Mouse (Mus musculus) urinary bladder, postnatal 14 days (tissue): ENCODE measurements around the gene Casd1.

Experiments used
- DNase-seq: peaks from one replicate; pipeline ENCODE4 v3.0.0; 2021; ENCODE audit warnings: low spot score

Casd1 gene

GRCm38 (mm10) chr6:4600658-4601296 is at the start of gene Casd1:
Casd1 (plus strand) TSS chr6:4600839.
- peak; percentile 48 for DNase-seq

GRCm38 (mm10) chr6:4555366-4555765 is 45.3 kb upstream of the Casd1 start:
- no peak for DNase-seq

GRCm38 (mm10) chr6:4557086-4557485 is 43.6 kb upstream of the Casd1 start:
- no peak for DNase-seq

GRCm38 (mm10) chr6:4557678-4558077 is 43.0 kb upstream of the Casd1 start:
- peak; percentile 47 for DNase-seq

- DNase-seq = no peak
These were observed 39.5 kb upstream of the Casd1 start for GRCm38 (mm10) chr6:4561156-4561555.

GRCm38 (mm10) chr6:4561621-4562020 is 39.0 kb upstream of the Casd1 start:
- no peak for DNase-seq

GRCm38 (mm10) chr6:4562401-4562800 is 38.2 kb upstream of the Casd1 start:
- DNase-seq = no peak

GRCm38 (mm10) chr6:4563477-4563876 is 37.2 kb upstream of the Casd1 start:
- DNase-seq = no peak

- DNase-seq = no peak
These were observed 30.2 kb upstream of the Casd1 start for GRCm38 (mm10) chr6:4570412-4570811.

- no peak for DNase-seq
These were observed 22.9 kb upstream of the Casd1 start for GRCm38 (mm10) chr6:4577756-4578155.

- DNase-seq = no peak
These were observed 22.3 kb upstream of the Casd1 start for GRCm38 (mm10) chr6:4578343-4578742.

- no peak for DNase-seq
These were observed 21.0 kb upstream of the Casd1 start for GRCm38 (mm10) chr6:4579620-4580019.

- no peak for DNase-seq
These were observed 17.2 kb upstream of the Casd1 start for GRCm38 (mm10) chr6:4583485-4583884.

GRCm38 (mm10) chr6:4587946-4588345 is 12.7 kb upstream of the Casd1 start:
- DNase-seq = no peak

- DNase-seq = no peak
These were observed 11.9 kb upstream of the Casd1 start for GRCm38 (mm10) chr6:4588722-4589121.

- no peak for DNase-seq
These were observed 10.6 kb upstream of the Casd1 start for GRCm38 (mm10) chr6:4590089-4590488.

GRCm38 (mm10) chr6:4597711-4598110 is 2.9 kb upstream of the Casd1 start:
- DNase-seq = no peak

- no peak for DNase-seq
These were observed 468 bp upstream of the Casd1 start for GRCm38 (mm10) chr6:4600085-4600657.

- peak; percentile 12 for DNase-seq
These were observed 775 bp downstream of the Casd1 start for GRCm38 (mm10) chr6:4601297-4601931.

GRCm38 (mm10) chr6:4602012-4602411 is 1.4 kb downstream of the Casd1 start:
- no peak for DNase-seq

GRCm38 (mm10) chr6:4606394-4606793 is 5.8 kb downstream of the Casd1 start:
- no peak for DNase-seq

- no peak for DNase-seq
These were observed 9.7 kb downstream of the Casd1 start for GRCm38 (mm10) chr6:4610216-4610896.

GRCm38 (mm10) chr6:4611853-4612252 is 11.2 kb downstream of the Casd1 start:
- DNase-seq = no peak
